Mouse (Mus musculus): ENCODE measurements around the gene Eci1.

The Eci1 gene

DNA sequence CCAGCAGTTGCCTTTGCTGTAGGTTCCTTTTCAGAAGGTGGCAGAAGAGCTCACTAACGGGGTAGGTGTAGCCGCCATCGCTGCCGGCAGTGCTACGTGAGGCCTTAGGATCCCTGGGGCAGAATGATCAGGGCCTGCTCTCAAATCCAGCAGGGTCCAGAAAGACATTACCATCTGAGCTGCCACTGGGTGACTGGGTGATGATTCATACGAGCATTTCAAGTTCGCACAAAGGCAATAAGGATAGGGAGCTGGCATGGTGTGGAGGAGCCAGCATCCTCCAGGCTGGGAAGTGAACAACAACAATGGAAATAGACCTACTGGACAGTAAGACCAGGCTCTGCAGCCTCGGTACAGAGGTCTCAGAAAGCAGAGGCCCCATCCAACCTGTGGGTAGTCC is 13.9 kb downstream of the Eci1 start:
- no peak for DNase-seq (ENCODE audit: low read depth, low spot score)

DNA sequence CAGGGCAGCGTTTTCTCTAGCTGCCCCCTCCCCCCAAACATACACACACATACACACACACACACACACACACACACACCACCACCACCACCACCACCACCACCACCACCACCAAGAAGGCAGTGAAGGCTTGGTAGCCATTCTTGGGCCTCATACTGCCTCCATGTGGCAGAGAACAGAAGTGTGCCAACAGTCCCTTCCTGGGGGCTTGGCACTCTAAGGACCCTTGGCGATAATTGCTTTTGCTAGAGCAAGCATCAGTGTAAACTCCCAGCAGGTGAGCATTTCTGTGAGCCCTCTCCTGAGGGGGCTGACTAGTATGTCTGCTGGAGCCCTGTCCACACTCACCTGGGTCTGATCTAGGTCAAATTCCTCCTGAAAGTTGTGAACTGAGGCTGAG is 14.7 kb downstream of the Eci1 start:
- DNase-seq (ENCODE audit: low read depth, low spot score): no peak

DNA sequence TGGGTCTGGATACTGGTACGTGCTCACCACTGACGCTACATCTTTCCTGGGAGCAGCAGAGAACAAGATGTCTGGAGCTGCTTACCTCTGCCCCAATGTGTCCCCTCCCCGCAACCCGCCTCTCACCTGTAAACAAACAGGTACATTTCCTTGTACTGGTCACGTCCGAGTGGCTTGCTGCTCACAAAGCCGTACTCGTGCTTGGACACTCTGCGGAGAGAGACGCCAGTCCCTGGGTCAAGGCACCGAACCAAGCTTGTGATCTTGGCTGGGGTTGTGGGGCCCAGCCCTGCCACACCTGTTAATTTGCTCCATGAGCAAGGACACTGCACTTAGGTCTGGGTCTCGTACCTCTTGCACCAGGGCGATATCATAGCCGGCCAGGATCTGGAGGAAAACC is 15.7 kb downstream of the Eci1 start:
- no peak for DNase-seq (ENCODE audit: low read depth, low spot score)

DNA sequence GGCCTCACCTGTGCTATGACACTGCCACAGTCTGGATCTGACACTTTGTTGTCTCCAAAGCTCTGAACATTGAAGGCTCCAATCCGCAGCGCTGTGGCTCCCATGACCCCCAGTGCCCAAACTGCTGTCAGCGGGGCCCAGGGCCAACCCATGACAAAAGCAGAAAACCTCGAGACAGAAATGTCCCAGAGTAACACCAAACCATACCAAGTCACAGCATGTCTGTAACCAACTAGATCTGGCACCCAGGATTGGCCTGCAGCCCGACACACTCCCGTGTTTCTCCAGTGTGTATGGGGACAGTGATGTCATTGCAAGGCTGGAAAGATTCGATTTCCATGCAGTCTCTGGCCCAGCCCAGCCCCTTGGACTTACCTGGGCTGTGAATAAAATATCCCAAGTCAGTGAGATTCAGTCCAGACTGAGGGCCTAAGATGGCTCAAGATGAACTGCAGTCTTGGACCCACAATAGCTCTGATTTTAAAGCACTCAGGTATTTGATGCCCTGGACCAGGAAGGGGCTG is 16.3 kb downstream of the Eci1 start, which contains the start of gene Dnase1l2:
TSS of gene Dnase1l2 (minus strand) at position 474 of the 524 bp plus-strand sequence.
- no peak for DNase-seq (ENCODE audit: low read depth, low spot score)

DNA sequence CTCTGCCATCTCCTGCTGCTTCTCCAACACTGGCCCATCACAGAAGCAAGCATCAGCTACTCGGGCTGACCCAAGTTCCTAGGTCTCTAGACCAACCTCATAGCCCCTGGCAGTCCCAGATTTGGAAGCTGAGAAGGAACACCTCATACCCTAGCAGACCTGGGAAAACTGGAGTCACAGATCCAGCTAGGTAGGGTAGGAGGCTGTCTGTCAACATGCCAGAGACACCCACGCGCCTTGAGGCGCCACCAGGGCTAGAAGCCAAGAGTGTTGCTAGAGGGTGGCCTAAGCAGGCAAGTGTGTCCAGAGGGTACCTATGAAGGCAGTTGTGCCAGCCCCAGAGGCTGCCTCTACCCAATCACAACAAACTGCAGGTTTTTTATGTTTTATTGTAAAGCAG is 17.0 kb downstream of the Eci1 start:
- no peak for DNase-seq (ENCODE audit: low read depth, low spot score)

DNA sequence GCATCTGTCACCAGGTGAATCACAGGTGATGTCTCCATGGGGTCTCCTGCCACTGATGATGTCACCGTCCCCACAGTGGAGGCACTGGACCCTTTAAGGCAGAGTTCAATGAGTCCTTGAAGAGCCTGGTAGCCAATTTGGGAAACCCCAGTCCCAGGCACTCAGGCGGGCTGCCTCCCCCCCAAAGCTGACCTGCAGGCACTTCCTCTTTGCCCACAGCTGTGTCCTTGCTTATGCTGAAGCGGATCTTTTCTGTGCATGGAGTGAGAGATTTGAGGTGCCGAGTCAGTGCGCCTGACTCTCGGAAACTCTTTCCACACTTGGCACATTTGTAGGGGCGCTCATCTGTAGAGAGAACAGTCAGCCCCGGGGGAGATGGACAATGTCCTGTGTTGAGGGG is 20.1 kb downstream of the Eci1 start:
- DNase-seq (ENCODE audit: low read depth, low spot score): no peak

DNA sequence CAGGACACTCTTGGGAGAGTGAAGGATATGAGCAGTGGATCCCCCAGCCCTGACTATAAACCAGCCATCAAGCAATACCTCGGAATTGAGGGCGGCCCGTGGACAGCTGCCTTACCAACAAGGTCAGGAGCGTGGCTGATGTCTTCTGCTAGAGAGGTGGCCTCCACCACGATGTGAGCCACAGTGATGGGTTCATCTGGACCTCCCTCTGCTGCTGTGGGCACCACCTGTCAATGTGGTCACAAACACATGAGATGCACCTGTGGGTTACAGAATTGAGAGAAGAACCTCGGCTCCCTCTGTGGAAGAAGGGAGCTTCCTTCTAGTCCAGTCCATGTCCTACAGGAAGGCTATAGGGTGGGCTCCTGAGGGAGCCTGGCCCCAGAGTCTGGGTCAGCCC is 23.1 kb downstream of the Eci1 start:
- no peak for DNase-seq (ENCODE audit: low read depth, low spot score)

DNA sequence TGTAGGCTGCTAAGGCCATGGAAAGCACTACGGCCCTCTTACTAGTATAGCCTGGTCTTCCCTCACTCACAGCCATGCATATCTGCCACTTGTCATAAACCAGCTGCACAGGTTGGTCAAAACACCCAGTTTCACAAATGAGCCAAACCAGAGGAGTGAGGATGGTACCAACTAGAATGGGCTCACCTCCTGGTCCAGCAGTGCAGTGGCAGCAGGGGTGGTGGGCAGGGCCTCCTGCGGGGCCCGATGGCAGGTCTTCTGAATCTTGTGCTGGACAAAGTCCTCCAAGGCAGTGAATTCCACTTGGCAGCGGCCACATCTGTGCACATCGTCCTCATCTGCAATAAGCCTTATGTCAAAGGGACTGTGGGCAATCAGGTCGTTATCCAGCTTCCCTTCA is 24.8 kb downstream of the Eci1 start:
- no peak for DNase-seq (ENCODE audit: low read depth, low spot score)

DNA sequence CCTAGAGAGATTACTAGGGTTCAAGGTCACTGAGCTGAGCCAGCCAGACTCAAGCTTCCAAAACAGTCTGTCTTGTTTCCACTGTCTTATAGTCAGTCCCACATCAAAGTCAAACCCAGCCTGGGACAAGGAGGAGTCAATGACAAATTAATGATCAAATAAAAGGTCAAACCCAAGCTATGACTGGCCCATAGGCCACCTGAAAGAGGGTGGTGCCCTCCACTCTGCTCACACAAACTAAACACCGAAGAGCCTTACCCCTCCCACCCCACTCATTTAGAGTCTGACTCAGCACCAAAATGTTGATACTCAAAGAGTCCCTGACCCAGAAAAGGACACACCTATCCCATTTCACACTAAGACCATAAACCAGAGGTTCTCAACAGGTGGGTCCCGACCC is 26.9 kb downstream of the Eci1 start:
- DNase-seq (ENCODE audit: low read depth, low spot score): peak; percentile 47

DNA sequence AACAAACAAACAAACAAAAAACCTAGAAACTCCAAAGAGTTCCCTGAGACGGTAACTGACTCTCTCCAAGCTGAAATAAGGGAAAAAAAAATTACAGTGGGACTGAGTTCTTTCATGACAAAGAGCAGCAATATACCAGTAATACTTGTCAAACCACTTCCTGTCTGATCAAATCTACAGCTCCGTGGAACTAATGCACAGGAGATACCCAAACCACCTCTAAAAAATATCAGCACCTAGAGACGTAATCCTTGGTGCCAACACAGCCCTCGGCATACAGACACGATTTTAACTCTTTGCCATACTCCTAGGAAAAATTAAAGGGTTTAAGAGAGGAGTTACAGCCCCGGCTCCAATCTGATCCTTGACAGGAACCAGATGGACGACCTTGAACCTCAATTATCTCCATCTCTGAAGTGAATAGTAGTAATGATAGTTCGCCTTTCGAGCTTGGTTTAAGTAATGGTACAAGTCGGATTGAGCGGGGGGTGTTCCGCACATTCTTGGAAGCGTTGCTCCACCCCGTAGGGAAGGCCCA is 27.8 kb downstream of the Eci1 start:
- peak; percentile 83 for DNase-seq (ENCODE audit: low read depth, low spot score)

DNA sequence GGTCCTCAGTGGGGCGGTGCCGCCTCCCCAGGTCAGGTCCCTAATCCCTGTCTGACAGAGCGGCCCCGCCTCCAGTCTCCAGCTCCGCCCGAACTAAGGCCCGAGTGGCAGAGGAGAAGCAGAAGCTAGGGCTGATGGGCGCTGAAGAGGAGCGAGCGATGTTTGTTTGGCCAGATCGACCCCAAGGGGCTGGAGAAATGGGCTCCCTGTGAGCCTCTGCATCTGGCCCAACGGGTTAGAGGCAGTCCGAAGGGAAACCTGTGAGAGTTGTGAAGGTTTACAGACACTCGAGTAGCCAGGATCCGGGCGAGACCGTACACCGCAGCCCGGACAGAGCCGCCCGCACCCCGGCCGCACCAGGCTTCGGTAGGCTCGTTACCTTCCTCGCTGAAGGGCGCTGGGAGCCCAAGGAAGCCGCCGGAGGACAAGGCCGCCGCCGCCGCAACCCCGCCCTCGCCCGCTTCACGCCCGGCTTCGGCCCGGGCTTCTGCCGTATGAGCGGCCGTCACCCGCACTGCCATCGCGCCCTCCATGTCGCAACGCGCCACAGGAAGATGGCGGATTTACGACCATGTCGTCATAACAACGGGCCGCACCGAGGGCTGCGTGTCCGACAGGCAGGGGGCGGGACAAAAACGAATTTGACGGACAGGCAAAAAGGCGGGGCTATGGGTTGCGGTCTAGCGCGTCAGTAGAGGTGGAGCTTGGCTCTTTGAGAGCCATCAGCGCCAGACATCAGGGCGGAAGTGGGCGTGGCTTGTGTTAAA is 28.5 kb downstream of the Eci1 start:
- DNase-seq (ENCODE audit: low read depth, low spot score): peak; percentile 99

DNA sequence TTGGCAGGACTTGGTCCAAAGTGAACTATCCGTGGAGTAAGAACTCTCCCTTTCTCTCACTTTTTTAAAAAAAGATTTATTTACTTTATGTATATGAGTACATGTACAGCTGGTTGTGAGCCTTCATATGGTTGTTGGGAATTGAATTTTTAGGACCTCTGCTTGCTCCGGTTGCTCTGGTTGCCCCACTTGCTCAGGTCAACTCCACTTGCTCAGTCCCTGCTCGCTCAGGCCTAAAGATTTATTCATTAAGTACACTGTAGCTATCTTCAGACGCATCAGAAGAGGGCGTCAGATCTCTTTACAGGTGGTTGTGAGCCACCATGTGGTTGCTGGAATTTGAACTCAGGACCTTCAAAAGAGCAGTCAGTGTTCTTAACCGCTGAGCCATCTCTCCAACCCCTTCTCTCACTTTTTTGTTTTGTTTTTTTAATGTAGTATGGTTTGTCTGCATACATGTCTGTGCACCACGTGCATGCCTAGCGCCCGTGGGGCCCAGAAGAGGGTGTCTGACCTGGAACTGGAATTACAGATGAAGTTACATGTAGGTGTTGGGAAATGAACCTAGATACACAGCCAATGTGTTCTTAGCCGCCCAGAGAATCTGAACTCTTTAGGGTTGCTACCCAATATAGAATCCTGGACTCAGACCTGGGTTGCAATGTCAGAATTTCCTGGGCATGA is 29.2 kb downstream of the Eci1 start:
- peak; percentile 33 for DNase-seq (ENCODE audit: low read depth, low spot score)

DNA sequence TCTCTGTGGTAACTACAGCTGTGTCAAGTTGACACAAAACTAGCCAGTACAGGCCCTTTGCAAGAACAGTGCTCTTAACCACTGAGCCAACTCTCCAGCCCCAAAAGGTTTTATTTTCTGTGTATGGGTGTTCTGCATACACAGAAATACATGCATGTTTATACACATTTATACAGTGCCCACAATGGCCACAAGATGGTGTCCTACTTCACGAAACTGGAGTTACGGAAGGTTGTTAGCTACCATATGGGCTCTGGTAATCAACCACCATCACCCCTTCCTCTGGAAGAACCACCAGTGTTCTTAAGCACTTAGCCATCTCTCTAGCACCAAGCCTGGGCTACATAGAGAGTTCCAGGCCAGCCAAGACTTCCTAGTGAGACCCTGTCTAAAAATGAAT is 35.1 kb downstream of the Eci1 start:
- peak; percentile 67 for DNase-seq (ENCODE audit: low read depth, low spot score)

DNA sequence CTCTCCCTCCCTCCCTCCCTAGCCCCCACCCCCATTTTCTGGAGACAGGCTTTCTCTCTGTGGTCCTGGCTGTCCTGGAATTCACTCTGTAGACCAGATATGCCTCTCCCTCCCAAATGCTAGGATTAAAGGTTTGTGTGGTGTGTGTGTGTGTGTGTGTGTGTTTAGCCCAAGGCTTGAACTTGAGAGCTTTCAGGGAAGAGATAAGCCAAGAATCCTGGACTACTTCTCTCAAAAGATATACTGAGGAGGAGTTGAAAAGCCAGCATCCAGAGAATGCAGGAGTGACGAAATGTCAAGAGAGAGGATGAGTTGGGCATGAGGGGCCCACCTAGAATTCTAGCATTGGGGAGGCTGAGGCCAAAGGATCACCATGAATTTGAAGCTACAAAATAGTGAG is 36.5 kb downstream of the Eci1 start:
- no peak for DNase-seq (ENCODE audit: low read depth, low spot score)

DNA sequence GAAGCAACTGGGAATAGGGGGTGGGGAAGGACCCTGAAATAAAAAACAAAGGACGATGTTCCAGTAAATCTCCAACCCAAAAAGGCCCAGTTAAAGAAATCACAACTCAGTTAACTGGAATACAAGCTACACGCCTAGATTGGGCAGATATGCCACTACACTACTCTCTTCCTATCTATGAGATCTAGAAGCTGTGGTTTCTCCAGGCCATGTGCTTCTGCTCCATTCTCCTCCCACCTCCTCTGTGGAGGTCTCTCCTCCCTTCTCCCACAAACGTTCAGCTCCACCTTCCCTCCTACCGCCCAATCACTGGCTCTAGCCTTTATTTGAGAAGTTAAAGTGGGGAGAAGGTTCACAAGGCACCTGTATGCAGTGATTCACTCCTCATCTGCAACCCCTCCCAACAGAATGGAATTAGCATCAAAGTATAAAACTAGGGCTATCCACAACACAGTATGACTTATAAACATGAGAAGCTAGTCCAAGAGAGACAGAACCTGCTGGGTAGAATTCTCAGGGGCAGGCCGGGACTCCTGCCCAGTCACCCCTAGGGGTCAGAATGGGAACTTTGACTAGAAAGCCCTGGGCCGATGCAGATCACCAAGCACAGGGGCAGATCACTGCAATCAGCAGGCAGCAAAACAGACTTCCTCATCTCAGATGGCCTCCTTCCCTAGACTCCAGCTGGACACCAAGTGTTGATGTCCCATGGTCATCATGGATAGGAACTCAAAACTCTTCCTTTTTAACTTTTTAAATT is 37.1 kb downstream of the Eci1 start:
- DNase-seq (ENCODE audit: low read depth, low spot score): peak; percentile 38

DNA sequence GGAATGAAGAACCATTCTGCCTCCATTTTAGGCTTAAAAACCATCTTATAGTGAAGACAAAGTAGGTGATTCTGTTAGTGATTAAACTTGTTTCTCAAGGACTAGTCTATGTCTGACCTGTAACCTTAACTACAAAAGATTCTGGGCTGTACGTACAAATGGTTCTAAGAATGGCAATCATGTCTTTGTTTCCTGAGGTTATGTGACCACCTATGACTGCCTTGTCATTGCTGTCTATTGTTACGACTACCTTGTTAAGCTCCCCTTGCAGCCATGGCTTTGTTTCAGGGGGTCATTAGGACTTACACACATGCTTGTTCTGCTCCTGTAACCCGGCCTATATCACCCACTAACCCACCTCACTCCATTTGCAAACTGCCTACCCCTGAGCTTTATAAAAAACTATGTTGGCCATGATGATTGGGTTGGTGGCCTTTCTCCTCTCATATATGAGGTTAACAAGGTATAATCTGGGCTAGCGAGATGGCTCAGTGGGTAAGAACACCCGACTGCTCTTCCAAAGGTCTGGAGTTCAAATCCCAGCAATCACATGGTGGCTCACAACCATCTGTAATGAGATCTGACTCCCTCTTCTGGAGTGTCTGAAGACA is 42.3 kb downstream of the Eci1 start:
- DNase-seq (ENCODE audit: low read depth, low spot score): peak; percentile 0

DNA sequence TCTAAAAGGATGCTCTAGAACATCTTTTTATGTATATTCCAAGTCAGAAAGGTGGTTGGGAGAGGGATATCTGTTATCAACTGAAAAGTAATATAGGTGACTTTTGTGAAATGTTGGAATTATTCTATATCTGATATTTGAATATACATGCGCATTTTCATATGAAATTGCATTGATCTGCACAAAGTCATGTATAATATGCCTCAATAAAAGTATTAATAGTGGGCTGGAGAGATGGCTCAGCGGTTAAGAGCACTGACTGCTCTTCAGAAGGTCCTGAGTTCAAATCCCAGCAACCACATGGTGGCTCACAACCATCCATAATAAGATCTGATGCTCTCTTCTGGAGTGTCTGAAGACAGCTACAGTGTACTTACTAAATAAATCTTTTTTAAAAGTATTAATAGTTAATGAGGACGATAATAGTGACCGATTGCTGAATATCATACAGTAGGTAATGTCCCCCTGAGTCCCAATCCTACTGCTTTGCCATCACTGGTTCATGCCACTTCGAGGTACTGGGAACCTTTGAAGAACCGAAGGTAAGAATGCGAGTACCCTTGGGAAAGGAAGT is 43.0 kb downstream of the Eci1 start:
- no peak for DNase-seq (ENCODE audit: low read depth, low spot score)

DNA sequence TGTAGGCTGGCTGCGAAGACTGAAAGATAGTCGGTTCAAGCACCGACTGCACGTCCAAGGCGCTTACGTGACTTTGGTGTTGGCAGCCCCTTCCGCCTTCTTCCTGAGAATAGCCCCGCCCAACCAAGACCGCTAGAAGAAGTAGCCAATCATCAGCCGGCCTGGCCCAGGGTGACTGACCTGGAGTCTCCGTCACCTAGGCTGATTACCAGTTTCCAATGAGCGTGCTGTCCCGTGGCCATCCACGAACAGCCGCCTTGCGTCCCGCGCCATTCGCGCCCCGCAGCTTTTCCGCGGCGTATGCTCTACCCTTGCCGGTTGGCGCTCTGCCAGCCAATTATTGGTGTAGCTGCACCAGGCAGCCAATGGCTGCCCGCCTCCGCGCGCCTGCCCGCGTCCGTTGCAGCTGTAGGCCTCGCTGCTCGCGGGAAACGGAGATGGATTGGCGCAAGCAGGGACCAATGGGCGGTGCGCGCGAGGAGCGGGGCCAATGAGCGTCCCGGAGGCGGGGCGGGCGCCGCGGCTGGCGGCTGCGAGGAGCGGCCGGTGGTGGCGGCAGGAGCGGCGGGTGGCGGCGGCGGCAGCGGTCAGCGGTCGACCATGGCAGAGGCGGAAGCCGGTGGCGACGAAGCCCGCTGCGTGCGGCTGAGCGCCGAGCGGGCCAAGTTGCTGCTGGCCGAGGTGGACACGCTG is 43.6 kb downstream of the Eci1 start, which contains the start of the genes E4f1 and Pgp:
TSS of gene E4f1 (minus strand) at position 404 of the 693 bp plus-strand sequence.
TSS of gene Pgp (plus strand) at position 483 of the 693 bp plus-strand sequence.
- peak; percentile 99 for DNase-seq (ENCODE audit: low read depth, low spot score)

DNA sequence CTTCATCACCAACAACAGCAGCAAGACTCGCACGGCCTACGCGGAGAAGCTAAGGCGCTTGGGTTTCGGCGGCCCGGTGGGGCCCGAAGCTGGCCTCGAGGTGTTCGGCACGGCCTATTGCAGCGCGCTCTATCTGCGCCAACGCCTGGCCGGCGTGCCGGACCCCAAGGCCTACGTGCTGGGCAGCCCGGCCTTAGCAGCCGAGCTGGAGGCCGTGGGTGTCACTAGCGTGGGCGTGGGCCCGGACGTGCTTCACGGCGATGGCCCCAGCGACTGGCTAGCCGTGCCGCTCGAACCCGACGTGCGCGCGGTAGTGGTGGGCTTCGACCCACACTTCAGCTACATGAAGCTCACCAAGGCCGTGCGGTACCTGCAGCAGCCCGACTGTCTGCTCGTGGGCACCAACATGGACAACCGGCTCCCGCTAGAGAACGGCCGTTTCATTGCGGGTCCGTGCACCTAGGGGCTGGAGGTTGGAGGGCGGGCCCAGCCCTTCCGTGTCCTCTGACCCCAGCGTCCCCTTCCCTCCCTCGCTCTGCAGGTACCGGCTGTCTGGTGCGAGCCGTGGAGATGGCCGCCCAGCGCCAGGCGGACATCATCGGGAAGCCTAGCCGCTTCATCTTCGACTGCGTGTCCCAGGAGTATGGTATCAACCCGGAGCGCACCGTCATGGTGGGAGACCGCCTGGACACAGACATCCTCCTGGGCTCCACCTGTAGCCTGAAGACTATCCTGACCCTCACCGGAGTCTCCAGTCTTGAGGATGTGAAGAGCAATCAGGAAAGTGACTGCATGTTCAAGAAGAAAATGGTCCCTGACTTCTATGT is 44.5 kb downstream of the Eci1 start:
- no peak for DNase-seq (ENCODE audit: low read depth, low spot score)

DNA sequence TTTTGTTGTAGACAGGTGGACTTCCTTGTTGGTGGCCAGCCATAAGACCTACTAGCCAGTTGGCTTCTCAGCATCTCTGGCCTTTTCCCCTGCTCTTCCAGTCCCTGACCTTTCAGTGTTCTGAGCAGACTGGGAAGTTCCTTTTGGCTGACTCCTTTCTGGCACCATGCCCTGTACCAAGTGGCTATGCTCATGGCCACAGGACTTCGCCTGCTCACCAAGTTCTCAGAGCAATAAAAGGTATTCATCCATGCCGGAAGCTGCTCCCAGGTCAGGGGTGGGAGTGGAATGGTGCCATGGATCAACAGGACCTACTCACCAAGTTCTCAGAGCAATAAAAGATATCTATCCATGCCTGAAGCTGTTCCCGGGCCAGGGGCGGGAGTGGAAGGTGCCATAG is 46.1 kb downstream of the Eci1 start:
- DNase-seq (ENCODE audit: low read depth, low spot score): no peak
